Mouse (Mus musculus): ENCODE results near the gene Zfp658. TPM values are rescaled to one million over a fixed set of nuclear protein-coding genes. Genes with fewer than 3 reads are reported as not detected.

The Zfp658 gene
- total and polyA plus RNA-seq, 3 experiments = not detected

GRCm38 (mm10) chr7:43555351-43555750 lies 6.7 kb upstream of the Zfp658 start:
- Histone ChIP-seq H3K4me3 (ENCODE audit: control insufficient read depth in 1 of 2, insufficient read depth in 1 of 2, low read depth in 2 of 2, low read length in 2 of 2) (no peak overlapping the region), H3K27me3 (ENCODE audit: control insufficient read depth in 1 of 2, insufficient read depth in 2 of 2, low read length in 2 of 2) (no peaks in the 10 kb centered on the region), H3K9ac (ENCODE audit: control insufficient read depth, low read depth, low read length, poor library complexity, severe bottlenecking) (no peak overlapping the region), H3K4me1 (ENCODE audit: control insufficient read depth in 1 of 2, insufficient read depth in 2 of 2, low read length in 2 of 2) (no peaks in the 10 kb centered on the region), H3K9me3 (replicated peaks; ENCODE audit: insufficient read depth, low read length) (no peaks in the 10 kb centered on the region), H3K36me3 (ENCODE audit: control insufficient read depth in 1 of 2, insufficient read depth in 2 of 2, low read length in 2 of 2) (no peaks in the 10 kb centered on the region), H3K27ac (ENCODE audit: control insufficient read depth, low read depth, low read length) (no peak overlapping the region), H3K79me2 (ENCODE audit: control insufficient read depth, insufficient read depth, low read length, poor library complexity) (no peaks in the 10 kb centered on the region)
- no peak for DNase-seq (ENCODE audit: low read depth, low spot score)
- TF ChIP-seq NELFE (IDR thresholded peaks at IDR 0.05; ENCODE audit: low read depth, low read length) (no peak), GABPA (IDR thresholded peaks at IDR 0.05; ENCODE audit: low read depth, low read length) (no peak), ZC3H11A (IDR thresholded peaks at IDR 0.05; ENCODE audit: low read depth, low read length) (no peak), KAT2A (conservative IDR thresholded peaks at IDR 0.05; ENCODE audit: low read depth, low read length) (no peak), NRF1 (IDR thresholded peaks at IDR 0.05; ENCODE audit: insufficient read depth, low read depth, low read length, poor library complexity, severe bottlenecking) (no peak), ZMIZ1 (IDR thresholded peaks at IDR 0.05; ENCODE audit: low read depth, low read length) (no peak), POLR2AphosphoS2 (IDR thresholded peaks at IDR 0.05; ENCODE audit: low read length) (no peak), TCF12 (IDR thresholded peaks at IDR 0.05; ENCODE audit: low read depth, low read length) (no peak), HCFC1 (IDR thresholded peaks at IDR 0.05; ENCODE audit: low read depth, low read length) (no peak), CHD1 (IDR thresholded peaks at IDR 0.05; ENCODE audit: low read depth, low read length) (no peak), RAD21 (IDR thresholded peaks at IDR 0.05; ENCODE audit: low read depth, low read length) (no peak), UBTF (IDR thresholded peaks at IDR 0.05; ENCODE audit: borderline replicate concordance, insufficient read depth, low read depth, low read length) (no peak), JUND (IDR thresholded peaks at IDR 0.05; ENCODE audit: low read depth, low read length) (no peak), CTCF (IDR thresholded peaks at IDR 0.05 in 2 of 3, conservative IDR thresholded peaks at IDR 0.05 in 1 of 3; ENCODE audit: control insufficient read depth in 1 of 3, insufficient read depth in 1 of 3, low read depth in 2 of 3, low read length in 3 of 3, poor library complexity in 1 of 3, severe bottlenecking in 1 of 3) (no peak), MYB (IDR thresholded peaks at IDR 0.05; ENCODE audit: low read depth, low read length) (no peak), GATA1 (IDR thresholded peaks at IDR 0.05; ENCODE audit: low read depth, low read length) (no peak)

- H3K4me1 ChIP-seq (ENCODE audit: control insufficient read depth in 1 of 2, insufficient read depth in 2 of 2, low read length in 2 of 2) = no peaks in the 10 kb centered on the region
- no peak for DNase-seq (ENCODE audit: low read depth, low spot score)
- H3K36me3 ChIP-seq (ENCODE audit: control insufficient read depth in 1 of 2, insufficient read depth in 2 of 2, low read length in 2 of 2) = no peaks in the 10 kb centered on the region
- H3K27me3 ChIP-seq (ENCODE audit: control insufficient read depth in 1 of 2, insufficient read depth in 2 of 2, low read length in 2 of 2) = no peaks in the 10 kb centered on the region
- TF ChIP-seq SIN3A (IDR thresholded peaks at IDR 0.05; ENCODE audit: low read length) (no peak), JUND (IDR thresholded peaks at IDR 0.05; ENCODE audit: low read depth, low read length) (no peak), ZNF384 (IDR thresholded peaks at IDR 0.05; ENCODE audit: low read depth, low read length) (no peak), CHD1 (IDR thresholded peaks at IDR 0.05; ENCODE audit: low read depth, low read length) (no peak), ELF1 (IDR thresholded peaks at IDR 0.05; ENCODE audit: low read depth, low read length) (no peak), MYB (IDR thresholded peaks at IDR 0.05; ENCODE audit: low read depth, low read length) (no peak), E2F4 (IDR thresholded peaks at IDR 0.05; ENCODE audit: borderline replicate concordance, low read depth, low read length) (no peak), GATA1 (IDR thresholded peaks at IDR 0.05; ENCODE audit: low read depth, low read length) (no peak), MEF2A (IDR thresholded peaks at IDR 0.05; ENCODE audit: extremely low read depth, insufficient replicate concordance, low read depth, low read length, poor library complexity, severe bottlenecking) (no peak), GABPA (IDR thresholded peaks at IDR 0.05; ENCODE audit: low read depth, low read length) (no peak), POLR2AphosphoS5 (IDR thresholded peaks at IDR 0.05; ENCODE audit: borderline replicate concordance, low read depth, low read length) (no peak), TCF12 (IDR thresholded peaks at IDR 0.05; ENCODE audit: low read depth, low read length) (no peak), SMC3 (IDR thresholded peaks at IDR 0.05; ENCODE audit: low read depth, low read length) (no peak), MXI1 (IDR thresholded peaks at IDR 0.05; ENCODE audit: low read depth, low read length) (no peak), UBTF (IDR thresholded peaks at IDR 0.05; ENCODE audit: borderline replicate concordance, insufficient read depth, low read depth, low read length) (no peak), TAL1 (IDR thresholded peaks at IDR 0.05; ENCODE audit: low read length) (no peak), MAZ (IDR thresholded peaks at IDR 0.05; ENCODE audit: low read depth, low read length) (no peak), RAD21 (IDR thresholded peaks at IDR 0.05; ENCODE audit: low read depth, low read length) (no peak), USF1 (IDR thresholded peaks at IDR 0.05; ENCODE audit: low read depth, low read length) (no peak), POLR2A (IDR thresholded peaks at IDR 0.05; ENCODE audit: control insufficient read depth in 1 of 2, insufficient read depth in 1 of 2, low read depth in 1 of 2, low read length in 2 of 2, poor library complexity in 1 of 2) (no peak)
- H3K27ac ChIP-seq (ENCODE audit: control insufficient read depth, low read depth, low read length) = no peak overlapping the region
- no peak overlapping the region for H3K4me3 ChIP-seq (ENCODE audit: control insufficient read depth in 1 of 2, insufficient read depth in 1 of 2, low read depth in 2 of 2, low read length in 2 of 2)
- H3K79me2 ChIP-seq (ENCODE audit: control insufficient read depth, insufficient read depth, low read length, poor library complexity) = no peaks in the 10 kb centered on the region
- no peaks in the 10 kb centered on the region for H3K9me3 ChIP-seq (replicated peaks; ENCODE audit: insufficient read depth, low read length)
- no peak overlapping the region for H3K9ac ChIP-seq (ENCODE audit: control insufficient read depth, low read depth, low read length, poor library complexity, severe bottlenecking)
These were observed 5.2 kb upstream of the Zfp658 start for GRCm38 (mm10) chr7:43556901-43557300.
